Mouse (Mus musculus) embryonic facial prominence, embryonic 15.5 days (tissue): ENCODE measurements around the gene Rgs6. TPM values are rescaled to one million over a fixed set of nuclear protein-coding genes. Genes with fewer than 3 reads are reported as not detected.

Experiments
- ATAC-seq: fragments of 200-750 bp; cut with Nextera tagmentation; 2 replicates; pipeline ENCODE4 v1.8.0; 2017; ENCODE audit warnings: low read depth, moderate TSS enrichment; ENCODE audit not compliant: insufficient number of reproducible peaks, low FRiP score, low TSS enrichment
- H3K27ac ChIP-seq: fragments of 300-500 bp; sonication (generic); replicated peaks from 2 replicates; pipeline ENCODE4 v1.5.1; 2015; ENCODE audit warnings: mild to moderate bottlenecking, inconsistent platforms
- H3K27me3 ChIP-seq: fragments of 300-500 bp; sonication (generic); 2 replicates; pipeline ENCODE4 v1.6.1; 2015; ENCODE audit warnings: inconsistent platforms
- H3K36me3 ChIP-seq: fragments of 300-500 bp; sonication (generic); 2 replicates; pipeline ENCODE4 v1.6.1; 2015; ENCODE audit warnings: mild to moderate bottlenecking, inconsistent platforms
- H3K4me1 ChIP-seq: fragments of 300-500 bp; sonication (generic); 2 replicates; pipeline ENCODE4 v1.6.1; 2015; ENCODE audit warnings: inconsistent platforms
- H3K4me2 ChIP-seq: fragments of 300-500 bp; sonication (generic); replicated peaks from 2 replicates; pipeline ENCODE4 v1.6.1; 2015; ENCODE audit warnings: mild to moderate bottlenecking, inconsistent platforms
- H3K4me3 ChIP-seq: fragments of 300-500 bp; sonication (generic); replicated peaks from 2 replicates; pipeline ENCODE4 v1.5.1; 2015; ENCODE audit warnings: mild to moderate bottlenecking, inconsistent platforms
- H3K9ac ChIP-seq: fragments of 300-500 bp; sonication (generic); 2 replicates; pipeline ENCODE4 v1.6.1; 2015; ENCODE audit warnings: inconsistent platforms
- H3K9me3 ChIP-seq: fragments of 300-500 bp; sonication (generic); replicated peaks from 2 replicates; pipeline ENCODE4 v1.6.1; 2016; ENCODE audit warnings: inconsistent platforms
- WGBS: fragments of 180-500 bp; shearing (Covaris S2); methylation state at CpG from one replicate; pipeline ENCODE4 v1.1.7; 2015; 5-methylcytosine and 5-hydroxymethylcytosine counted together
- polyA plus RNA-seq: library from polyadenylated mRNA; unstranded; fragments of >200 nt; fragmentation: Nextera tagmentation; extraction: Ambion mirVana; gene quantifications from 2 replicates; pipeline ENCODE4 v1.2.1, GENCODE M21; 2015

Rgs6 gene
- polyA plus RNA-seq, 1 experiment from 2014 or later, result 5.3 TPM

DNA sequence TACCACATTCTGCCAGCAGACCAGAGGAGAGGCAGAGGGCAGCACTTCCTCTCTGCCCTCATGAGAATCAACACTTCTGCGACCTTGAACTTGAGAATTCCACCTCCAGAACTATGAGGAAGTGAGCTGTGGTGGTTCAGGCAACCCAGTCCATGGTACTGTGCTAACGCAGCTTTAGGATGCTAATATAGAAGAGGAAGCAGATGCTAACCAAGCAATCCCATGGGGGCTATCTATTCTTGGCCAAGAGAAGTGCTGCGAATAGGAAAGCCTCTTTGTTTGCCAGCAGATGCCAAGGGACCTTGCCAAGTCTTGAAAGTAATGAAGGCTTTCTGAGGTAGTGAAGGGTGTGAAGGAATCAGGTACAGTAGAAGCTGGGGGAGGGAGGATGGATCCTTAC lies 451.8 kb downstream of the Rgs6 start:
- H3K9me3 ChIP-seq, result no peaks in the 10 kb centered on the region
- H3K4me3 ChIP-seq, result no peak overlapping the region
- H3K27ac ChIP-seq, result no peak overlapping the region
- H3K4me1 ChIP-seq, result peaks cover 16% of the 10 kb centered on the region
- 50% methylated on average over 3 of the region's 3 CpGs for WGBS
- H3K36me3 ChIP-seq, result no peaks in the 10 kb centered on the region
- no peak overlapping the region for H3K9ac ChIP-seq
- ATAC-seq, result no peak
- no peaks in the 10 kb centered on the region for H3K27me3 ChIP-seq
- no peak overlapping the region for H3K4me2 ChIP-seq

GRCm38 (mm10) chr12:83043980-83044620 lies 456.0 kb downstream of the Rgs6 start:
- Histone ChIP-seq H3K4me3 (no peak overlapping the region), H3K9ac (no peak overlapping the region), H3K4me2 (no peak overlapping the region), H3K27me3 (no peaks in the 10 kb centered on the region), H3K36me3 (no peaks in the 10 kb centered on the region), H3K9me3 (no peaks in the 10 kb centered on the region), H3K27ac (peak overlapping the region; percentile 34; the same call in 1 of the 2 replicates), H3K4me1 (peaks cover 17% of the 10 kb centered on the region)
- ATAC-seq, result no peak; the same call in 1 of the 2 replicates
- 35% methylated on average over 6 of the region's 6 CpGs for WGBS

- no peaks in the 10 kb centered on the region for H3K9me3 ChIP-seq
- H3K4me2 ChIP-seq, result no peak overlapping the region
- 23% methylated on average over 4 of the region's 4 CpGs for WGBS
- H3K4me1 ChIP-seq, result peaks cover 17% of the 10 kb centered on the region
- H3K4me3 ChIP-seq, result no peak overlapping the region
- H3K36me3 ChIP-seq, result no peaks in the 10 kb centered on the region
- no peak for ATAC-seq
- no peaks in the 10 kb centered on the region for H3K27me3 ChIP-seq
- no peak overlapping the region for H3K9ac ChIP-seq
- peak overlapping the region; percentile 3; the same call in 1 of the 2 replicates for H3K27ac ChIP-seq
Observed at GRCm38 (mm10) chr12:83044621-83044990, 456.5 kb downstream of the Rgs6 start.

DNA sequence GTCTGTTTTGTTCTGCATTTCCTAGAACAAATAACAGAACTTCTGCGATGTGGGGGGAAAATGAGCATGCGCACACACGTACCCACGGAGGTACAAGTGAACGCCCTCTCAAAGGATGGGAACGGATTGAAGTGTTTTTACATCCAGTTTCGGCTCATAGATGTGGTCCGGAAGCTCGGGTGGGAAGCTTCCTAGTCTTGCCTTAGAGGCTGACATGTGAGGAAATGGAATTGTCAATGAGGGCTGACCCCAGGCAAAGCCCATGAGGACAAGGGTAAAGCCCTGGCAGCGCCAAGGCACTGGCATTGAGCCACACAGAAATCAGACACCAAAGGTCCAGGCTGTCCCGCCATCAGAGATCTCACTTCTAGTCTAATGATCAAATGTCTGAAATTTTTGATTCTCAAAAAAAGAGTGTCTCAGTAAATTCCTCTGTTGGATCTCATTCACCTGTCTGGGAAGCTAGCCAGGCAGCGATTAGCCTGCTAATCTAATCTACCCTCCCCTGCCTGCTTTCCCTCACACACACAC lies 457.0 kb downstream of the Rgs6 start:
- 40% methylated on average over 12 of the region's 12 CpGs for WGBS
- Histone ChIP-seq H3K27ac (no peak overlapping the region), H3K9ac (no peak overlapping the region), H3K4me2 (no peak overlapping the region), H3K4me1 (peaks cover 17% of the 10 kb centered on the region), H3K9me3 (no peaks in the 10 kb centered on the region), H3K27me3 (no peaks in the 10 kb centered on the region), H3K4me3 (no peak overlapping the region), H3K36me3 (no peaks in the 10 kb centered on the region)
- peak; percentile 39; the same call in 1 of the 2 replicates for ATAC-seq

GRCm38 (mm10) chr12:83046734-83047133 lies 458.6 kb downstream of the Rgs6 start:
- H3K4me3 ChIP-seq, result no peak overlapping the region
- no peak overlapping the region for H3K9ac ChIP-seq
- WGBS, result 94% methylated on average over 9 of the region's 9 CpGs
- ATAC-seq, result no peak
- no peak overlapping the region for H3K27ac ChIP-seq
- H3K9me3 ChIP-seq, result no peaks in the 10 kb centered on the region
- H3K36me3 ChIP-seq, result no peaks in the 10 kb centered on the region
- no peaks in the 10 kb centered on the region for H3K27me3 ChIP-seq
- H3K4me2 ChIP-seq, result no peak overlapping the region
- H3K4me1 ChIP-seq, result peaks cover 17% of the 10 kb centered on the region

GRCm38 (mm10) chr12:83047710-83048109 lies 459.6 kb downstream of the Rgs6 start:
- Histone ChIP-seq H3K4me3 (no peak overlapping the region), H3K4me2 (no peak overlapping the region), H3K9me3 (no peaks in the 10 kb centered on the region), H3K4me1 (peaks cover 17% of the 10 kb centered on the region), H3K9ac (no peak overlapping the region), H3K27me3 (no peaks in the 10 kb centered on the region), H3K36me3 (no peaks in the 10 kb centered on the region), H3K27ac (no peak overlapping the region)
- ATAC-seq, result no peak
- WGBS, result 73% methylated on average over 7 of the region's 7 CpGs

DNA sequence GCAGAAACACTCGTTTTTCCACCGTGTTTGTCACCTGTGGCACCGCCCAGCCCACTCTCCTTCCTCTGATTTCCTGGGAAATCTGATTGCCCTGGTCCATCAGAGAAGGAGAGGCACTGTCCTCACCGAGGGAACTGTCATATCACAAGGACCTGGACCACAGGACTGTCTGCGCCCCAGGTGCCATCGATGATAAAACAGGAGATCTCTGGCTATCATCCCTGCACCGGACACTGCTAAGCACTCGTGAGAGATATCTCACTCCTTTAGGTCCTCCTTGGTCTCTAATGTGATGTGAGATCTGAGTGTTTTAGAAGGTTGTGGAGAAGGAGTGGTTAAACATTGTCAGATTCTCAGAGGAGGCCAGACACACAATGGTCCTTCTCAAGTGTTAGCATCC lies 462.4 kb downstream of the Rgs6 start:
- Histone ChIP-seq H3K4me2 (no peak overlapping the region), H3K9ac (no peak overlapping the region), H3K27me3 (no peaks in the 10 kb centered on the region), H3K4me3 (no peak overlapping the region), H3K4me1 (no peaks in the 10 kb centered on the region), H3K9me3 (no peaks in the 10 kb centered on the region), H3K36me3 (no peaks in the 10 kb centered on the region), H3K27ac (no peak overlapping the region)
- no peak for ATAC-seq
- 87% methylated on average over 8 of the region's 8 CpGs for WGBS

DNA sequence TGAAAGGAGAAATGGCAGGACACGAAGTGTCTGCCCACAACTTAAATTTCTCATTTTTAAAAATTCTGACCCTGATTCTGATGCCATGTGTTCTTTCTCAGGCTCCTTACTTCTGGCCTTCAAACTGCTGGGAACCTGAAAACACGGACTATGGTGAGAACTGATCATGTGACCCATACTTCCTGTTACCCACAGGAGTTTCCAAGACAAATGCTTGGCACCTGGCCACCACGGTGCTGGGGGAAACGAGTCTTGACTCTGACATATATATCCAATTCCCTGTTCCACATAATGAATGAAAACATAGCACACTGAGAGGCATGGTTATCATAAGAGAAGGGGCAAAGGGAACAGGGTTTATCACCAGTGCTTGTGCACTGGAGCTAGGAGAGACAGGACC lies 464.3 kb downstream of the Rgs6 start:
- WGBS, result 53% methylated on average over 4 of the region's 4 CpGs

DNA sequence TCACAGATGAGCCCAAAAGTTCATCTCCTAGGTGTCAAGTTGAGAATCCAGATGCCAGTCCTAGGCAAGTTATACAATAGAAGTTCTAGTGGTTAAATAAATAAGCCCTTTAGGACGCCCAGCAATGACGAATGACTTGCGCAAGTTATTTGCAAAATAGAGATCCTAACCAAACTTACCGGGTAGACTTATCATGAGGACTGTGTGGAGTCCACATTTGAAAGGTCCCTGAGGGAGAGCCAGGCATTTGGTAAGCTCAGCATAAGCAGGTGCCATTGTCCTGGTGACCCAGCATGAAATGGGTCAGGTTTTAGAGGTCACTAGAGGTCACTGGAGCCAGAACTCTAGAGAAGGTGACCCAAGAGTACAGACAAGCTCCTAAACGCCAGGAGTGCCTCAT lies 467.6 kb downstream of the Rgs6 start:
- Histone ChIP-seq H3K4me1 (no peaks in the 10 kb centered on the region), H3K9me3 (no peaks in the 10 kb centered on the region), H3K4me3 (no peak overlapping the region), H3K36me3 (no peaks in the 10 kb centered on the region), H3K27ac (no peak overlapping the region), H3K9ac (no peak overlapping the region), H3K4me2 (no peak overlapping the region), H3K27me3 (no peaks in the 10 kb centered on the region)
- WGBS, result 86% methylated on average over 5 of the region's 5 CpGs
- no peak for ATAC-seq

More for the DNA sequence above, 464.3 kb downstream of the Rgs6 start:
- no peak overlapping the region for H3K4me2 ChIP-seq
- no peak overlapping the region for H3K27ac ChIP-seq
- H3K4me3 ChIP-seq, result no peak overlapping the region
- no peaks in the 10 kb centered on the region for H3K4me1 ChIP-seq
- no peaks in the 10 kb centered on the region for H3K36me3 ChIP-seq
- no peaks in the 10 kb centered on the region for H3K9me3 ChIP-seq
- H3K27me3 ChIP-seq, result no peaks in the 10 kb centered on the region
- H3K9ac ChIP-seq, result no peak overlapping the region
- ATAC-seq, result no peak

DNA sequence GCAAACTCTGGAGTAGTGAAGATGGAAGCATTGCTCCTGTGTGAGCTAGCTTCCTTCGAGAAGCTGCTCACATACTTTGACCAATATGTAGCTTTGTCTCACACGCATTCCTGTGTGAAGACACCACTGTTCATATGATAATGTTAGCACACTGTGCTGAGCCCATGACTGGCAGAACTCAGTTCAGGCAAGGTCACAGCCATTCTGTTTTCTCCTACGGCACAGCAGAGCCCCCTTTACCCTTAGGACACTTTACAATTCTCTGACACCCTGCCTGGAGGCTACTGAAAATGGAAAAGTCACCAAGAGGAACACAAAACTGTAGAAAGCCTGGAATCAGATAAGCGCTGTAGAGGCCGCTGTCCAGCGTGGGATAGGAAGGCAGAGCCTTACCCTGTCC lies 478.3 kb downstream of the Rgs6 start:
- Histone ChIP-seq H3K36me3 (no peaks in the 10 kb centered on the region), H3K9me3 (no peaks in the 10 kb centered on the region), H3K4me3 (no peak overlapping the region), H3K4me2 (no peak overlapping the region), H3K27ac (no peak overlapping the region), H3K9ac (no peak overlapping the region), H3K4me1 (no peaks in the 10 kb centered on the region), H3K27me3 (no peaks in the 10 kb centered on the region)
- WGBS, result 77% methylated on average over 6 of the region's 6 CpGs
- no peak for ATAC-seq

- ATAC-seq, result no peak
- WGBS, result 67% methylated on average over 5 of the region's 5 CpGs
Observed at GRCm38 (mm10) chr12:83070848-83071247, 482.8 kb downstream of the Rgs6 start.

More at GRCm38 (mm10) chr12:83070848-83071247, 482.8 kb downstream of the Rgs6 start:
- Histone ChIP-seq H3K9ac (no peak overlapping the region), H3K4me1 (peaks cover 18% of the 10 kb centered on the region), H3K4me2 (no peak overlapping the region), H3K27me3 (no peaks in the 10 kb centered on the region), H3K9me3 (no peaks in the 10 kb centered on the region), H3K36me3 (no peaks in the 10 kb centered on the region), H3K27ac (no peak overlapping the region), H3K4me3 (no peak overlapping the region)
